Mouse (Mus musculus) kidney, adult 11 months (tissue): ENCODE data around the gene Gm45015.
"Not testable (repeated sequence)": the region's sequence is repeated elsewhere in the genome, so short reads cannot be mapped to it uniquely, and the experiment has no call there.

ENCODE experiments used
- DNase-seq: peaks from one replicate; pipeline ENCODE4 v3.0.0; 2022

Gm45015 gene

DNA sequence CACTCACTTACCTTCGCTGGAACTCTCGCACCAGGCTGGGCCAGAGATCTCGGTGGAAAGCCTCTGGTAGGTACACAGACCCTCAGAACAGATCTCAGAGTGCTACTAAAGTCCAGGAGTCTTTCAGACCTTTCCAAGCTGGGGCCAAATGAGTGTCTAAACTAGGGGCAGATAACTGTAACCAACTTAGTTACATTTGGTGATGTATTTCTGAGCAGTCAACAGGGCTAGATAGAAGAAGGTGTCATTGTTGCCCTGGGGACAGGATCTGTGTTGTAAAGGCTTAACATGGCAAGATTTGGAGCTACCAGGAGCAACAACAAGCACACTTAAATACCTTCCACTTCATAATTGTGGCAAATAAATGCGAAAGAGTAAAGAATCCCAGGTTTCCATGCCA is at the start of gene Gm45015:
Gene Gm45015, minus strand, starts transcription at position 101 of the 400 bp plus-strand sequence.
- no peak for DNase-seq

DNA sequence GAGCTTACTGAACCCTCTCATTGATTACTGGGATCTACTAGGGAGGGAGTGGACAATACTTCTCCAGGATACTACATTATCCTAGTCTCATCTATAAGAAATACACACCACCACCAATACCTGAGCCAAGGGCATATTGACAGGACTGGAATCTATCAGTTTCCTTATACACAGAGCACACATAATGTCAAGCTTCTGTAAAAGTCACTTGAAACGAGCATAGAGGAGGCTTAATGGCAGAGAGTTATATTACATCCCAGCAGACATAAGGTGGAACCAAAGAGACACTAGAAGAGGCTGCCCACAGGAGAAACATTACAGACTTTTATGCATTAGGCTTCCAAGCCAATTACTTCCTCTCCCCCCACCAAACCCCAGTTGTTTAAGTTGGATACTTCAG is 48.3 kb upstream of the Gm45015 start:
- no peak for DNase-seq

DNA sequence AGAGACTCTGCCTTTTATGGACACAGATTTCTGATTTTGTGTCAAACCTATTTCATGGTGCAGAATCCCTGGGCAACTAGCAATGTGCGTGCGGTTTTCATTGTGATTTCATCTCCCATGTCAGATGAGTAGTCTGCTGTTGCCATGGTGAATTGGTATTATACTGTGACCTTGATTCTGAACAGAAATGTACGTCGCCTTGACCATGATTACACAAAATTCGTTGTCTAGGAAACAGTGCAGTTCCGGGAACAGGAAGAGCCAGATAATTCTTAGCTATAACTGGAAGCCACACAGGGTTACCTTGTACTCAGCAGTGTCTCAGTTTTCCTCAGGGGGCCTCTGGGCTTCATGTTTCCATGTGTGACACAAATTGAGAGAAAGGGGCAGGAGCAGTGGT is 47.8 kb upstream of the Gm45015 start:
- no peak for DNase-seq

DNA sequence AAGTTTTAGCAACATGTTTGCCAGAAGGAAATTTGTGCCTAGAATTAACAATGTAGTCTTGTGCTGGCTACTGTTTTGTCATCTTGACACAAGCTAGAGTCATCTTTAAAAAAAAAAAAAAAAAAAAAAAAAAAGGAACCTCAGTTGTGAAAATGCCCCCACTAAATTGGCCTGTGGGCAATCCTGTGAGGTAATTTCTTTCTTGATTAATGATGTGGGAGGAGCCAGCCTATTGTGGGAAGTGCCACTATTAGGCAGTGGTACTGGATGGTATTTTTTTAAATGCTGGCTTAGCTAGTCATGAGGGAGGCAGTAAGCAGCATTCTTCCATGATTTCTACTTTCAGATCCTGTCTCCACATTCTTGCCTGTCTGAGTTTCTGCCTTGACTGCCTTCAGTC is 26.7 kb upstream of the Gm45015 start:
- no peak for DNase-seq

DNA sequence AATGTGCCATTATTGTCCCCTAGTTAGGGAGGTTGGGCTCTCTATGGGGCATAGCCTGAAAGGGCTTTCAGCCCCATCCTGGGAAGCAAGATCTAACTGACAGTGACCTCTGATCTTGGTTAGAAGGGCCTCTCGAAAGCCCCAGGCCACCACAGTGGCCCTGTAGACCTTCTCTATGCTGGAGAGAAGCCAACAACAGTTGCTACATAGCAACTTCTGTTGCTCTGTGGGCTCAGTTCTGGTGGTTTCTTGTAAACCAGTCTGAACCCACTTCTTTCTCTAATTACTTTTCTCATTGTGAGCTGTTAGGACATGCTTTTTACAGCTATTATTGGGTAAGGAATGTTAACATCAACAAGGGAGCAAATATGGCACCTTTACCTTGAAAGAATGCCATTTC is 20.1 kb upstream of the Gm45015 start:
- DNase-seq, result no peak

DNA sequence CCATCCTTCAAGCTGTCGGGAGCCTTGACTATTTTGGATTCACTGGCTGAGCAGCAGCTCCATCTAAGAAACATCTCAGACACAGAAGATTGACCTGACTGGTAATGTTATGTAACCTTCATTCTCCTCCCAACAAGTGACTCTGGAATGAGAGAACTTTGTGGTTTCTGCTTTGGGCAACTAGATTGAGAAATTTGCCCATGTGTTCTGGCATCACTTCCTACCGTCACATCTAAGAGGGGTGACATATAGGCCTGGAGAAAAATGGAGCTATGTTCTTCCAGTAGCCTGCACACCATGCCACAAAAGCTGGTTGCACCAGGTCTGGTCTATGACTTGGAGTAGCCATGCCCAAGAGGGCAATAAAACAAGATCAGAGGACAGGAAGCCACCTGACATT is 19.5 kb upstream of the Gm45015 start:
- no peak for DNase-seq

DNA sequence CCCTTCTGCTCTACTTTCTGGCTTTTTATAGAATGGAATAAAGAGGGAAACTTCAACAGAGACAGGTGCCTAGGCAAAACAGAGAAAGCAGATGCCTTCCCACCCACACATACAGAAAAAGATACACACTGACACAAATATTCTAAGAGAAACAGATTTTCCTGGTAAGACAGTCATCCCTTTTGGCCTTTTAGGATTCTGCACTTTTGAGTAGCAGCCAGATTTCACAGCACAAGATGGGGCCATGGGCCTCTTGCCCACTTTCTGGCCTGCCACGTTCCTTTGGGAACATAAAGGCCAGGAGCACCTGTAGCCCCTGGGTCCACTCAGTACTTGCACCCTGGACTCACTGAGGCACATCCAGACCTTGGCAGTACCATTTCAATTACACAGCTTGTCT is 7.7 kb upstream of the Gm45015 start:
- DNase-seq, result no peak

DNA sequence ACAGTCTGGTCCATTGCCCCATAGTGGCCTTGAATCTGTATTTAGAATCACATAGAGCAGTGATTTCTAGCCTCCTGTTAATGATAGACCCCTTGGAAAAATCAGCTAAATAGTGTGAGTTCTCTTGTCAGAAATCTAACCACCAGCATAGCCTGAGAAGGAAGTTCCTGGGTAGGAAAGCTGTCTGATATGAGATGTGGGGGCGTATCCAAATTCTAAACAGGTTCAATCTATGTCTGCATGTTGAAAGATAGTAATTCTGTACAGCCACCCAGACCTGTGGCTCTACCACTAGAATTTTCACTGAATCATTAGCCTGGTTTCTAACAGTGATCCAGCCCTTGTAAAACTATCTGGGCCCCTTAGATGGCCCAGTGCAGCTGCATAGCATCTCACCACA is 7.2 kb upstream of the Gm45015 start:
- no peak for DNase-seq

DNA sequence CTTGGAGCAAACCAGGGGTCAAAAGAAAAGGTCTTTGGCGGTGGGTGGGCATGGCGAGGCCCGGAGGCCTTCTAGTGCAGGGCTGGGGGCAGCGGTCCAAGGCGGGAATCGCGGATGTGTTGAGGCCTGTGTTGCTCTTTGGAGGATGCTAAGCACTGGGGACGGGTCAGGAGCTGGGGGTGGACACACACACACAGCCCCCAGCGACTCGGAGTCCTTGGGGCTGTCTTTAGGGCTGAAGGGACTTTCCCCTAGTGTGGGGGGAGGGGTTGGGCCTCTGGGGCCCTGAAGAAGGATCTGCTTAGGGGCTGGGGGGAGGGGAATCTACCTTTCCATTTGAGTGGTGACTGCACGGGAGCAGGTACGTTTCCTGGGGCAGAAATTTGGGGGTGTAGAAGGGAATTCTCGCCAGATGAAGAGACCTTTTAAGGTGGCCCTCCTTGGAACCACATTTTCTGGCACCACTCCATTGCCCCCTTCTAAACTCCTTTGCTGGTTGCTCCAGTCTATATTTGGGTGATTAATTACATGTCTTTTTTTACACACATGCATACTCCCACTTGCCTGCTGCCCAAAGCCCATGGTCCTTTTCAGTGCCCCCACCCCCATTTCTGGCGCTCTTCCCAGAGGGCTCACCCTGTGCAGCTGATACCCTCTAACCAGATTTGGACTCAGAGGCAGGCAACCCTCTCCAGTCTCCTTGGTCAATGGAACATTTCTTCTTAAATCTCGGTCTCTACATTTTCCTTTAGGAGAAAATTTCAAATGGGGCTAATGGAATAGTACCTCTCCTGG is 6.5 kb upstream of the Gm45015 start:
- no peak for DNase-seq

DNA sequence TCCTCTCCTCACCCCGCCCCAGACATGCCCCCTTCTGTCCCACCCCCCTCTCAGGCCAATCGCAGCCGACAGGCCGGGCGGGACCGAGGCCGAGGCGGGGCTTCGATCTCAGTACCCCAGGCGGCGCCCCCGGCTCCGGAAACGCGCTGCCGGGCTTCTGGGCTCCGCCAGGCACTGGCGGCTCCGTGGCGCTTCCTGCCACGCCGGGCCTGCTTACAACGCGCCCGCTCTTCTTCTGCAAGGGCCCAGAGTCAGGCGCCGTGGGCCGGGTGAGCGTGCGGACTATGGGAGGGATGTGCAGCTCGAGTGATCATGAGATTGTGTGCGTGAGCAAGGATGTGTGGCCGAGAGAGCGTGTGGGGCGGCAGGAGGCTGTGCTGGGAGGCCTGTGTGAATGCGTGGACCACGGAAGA is 5.8 kb upstream of the Gm45015 start, which contains the start of gene Zfp275:
Gene Zfp275, plus strand, starts transcription at position 139 of the 413 bp plus-strand sequence.
- peak; percentile 67 for DNase-seq

DNA sequence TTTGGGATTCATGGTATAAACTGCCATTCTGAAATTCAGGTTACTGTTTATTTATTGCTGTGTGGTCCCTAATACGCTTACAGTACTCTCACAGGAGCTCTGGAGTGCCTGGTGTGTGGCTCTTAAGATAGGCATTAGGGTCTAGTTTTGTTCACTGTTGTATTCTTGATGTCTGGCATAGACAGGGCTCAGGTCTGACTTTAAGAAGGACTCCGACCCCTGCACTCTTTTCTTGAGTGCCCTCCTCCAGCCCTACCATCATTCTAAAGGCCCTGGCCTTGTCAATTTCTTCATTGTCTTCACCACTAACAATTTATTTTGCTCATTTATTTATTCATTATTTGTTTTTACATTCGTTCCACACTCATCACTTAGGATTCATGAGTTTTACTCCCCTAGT is 5.4 kb upstream of the Gm45015 start:
- DNase-seq, result no peak

DNA sequence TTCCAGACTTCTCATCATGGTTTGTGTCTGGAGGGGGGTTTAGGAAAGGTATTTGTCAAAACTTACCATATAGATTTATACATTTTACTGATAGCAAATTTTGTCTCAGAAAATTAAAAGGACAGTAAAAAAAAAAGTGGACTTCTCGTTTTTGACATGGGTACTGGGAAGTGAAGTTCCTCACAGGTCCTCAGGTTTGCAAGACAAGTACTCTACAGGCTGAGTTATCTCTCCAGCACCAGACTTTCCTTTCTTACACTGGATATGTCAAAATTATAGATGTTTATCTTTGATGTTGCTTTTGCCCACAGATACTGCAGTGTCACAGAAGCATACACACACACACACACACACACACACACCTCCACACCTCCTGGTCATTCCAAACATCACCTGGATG is 4.8 kb upstream of the Gm45015 start:
- no peak for DNase-seq

DNA sequence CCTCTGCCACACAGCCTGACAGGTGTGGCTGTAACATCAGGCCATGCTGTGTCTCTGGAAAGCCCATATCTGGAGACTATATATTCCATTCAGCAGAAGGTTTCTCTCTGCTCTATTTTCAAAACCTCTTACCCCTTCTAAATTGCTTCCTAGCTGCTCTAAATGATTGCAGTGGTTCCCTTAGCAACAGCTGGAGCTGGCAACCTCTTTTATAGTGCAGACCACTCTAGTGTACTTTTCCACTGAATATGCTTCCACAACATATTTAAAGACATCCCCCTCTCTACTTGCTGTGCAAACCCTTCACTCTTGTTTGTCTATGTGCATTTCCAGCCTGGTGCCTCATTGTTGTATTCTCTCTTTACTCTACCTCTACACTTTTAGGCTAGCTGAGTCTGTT is 3.1 kb downstream of the Gm45015 start:
- DNase-seq, result no peak

DNA sequence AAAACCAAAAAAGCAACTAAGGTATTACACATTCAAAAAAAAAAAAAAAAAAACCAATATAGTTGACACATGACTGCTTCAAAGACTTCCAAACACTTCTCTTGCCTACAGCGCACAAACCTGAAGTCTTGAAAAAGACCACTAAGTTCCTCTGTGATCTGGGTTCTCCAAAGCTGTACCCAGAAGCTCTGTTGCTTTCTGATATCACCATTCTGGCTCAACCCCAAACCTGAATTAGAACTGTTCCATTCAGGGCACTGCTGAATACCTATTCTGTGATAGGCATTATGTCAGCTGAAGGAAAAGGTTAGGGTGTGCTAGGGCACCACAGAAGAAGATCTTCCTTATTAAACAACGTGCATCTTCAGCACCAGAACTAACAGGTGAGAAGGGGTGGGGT is 9.4 kb downstream of the Gm45015 start:
- no peak for DNase-seq

DNA sequence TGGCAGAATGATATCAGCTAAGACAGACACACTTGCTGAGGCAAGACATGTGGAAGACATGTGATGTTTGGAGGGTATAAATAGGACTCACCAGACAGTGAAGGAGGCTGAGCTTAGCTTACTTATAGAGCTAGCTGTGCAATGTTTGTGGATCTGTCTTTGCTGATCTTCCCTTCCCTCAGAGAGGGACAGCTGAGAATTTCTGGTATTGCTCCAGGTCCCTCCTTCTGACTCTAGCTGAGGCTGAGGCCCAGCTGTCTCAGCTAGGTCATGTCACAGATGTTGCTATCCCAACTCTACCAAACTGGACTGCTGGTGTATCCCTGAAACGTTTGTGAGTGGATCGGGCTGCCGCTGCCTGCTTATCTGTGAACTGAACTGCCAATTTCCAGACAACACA is 15.6 kb downstream of the Gm45015 start:
- DNase-seq, result no peak

DNA sequence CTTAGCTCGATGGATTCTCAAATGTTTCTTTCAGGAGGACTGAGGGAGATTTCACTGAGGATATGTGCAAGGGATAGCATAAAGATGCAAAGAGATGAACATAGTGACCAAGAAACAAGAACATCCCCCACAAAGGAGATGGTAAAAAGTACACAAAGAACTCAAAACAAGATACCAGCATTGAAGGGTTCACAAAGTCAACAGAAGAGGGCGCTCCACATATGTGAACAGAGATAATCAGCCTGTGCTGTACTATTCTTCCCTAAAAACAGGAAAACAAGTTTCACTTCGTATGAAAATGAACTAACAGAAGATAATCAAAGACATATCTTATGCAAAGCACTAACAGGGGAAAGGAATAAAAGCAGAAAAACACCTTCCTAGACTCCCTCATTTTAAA is 24.1 kb downstream of the Gm45015 start:
- DNase-seq, result no peak

DNA sequence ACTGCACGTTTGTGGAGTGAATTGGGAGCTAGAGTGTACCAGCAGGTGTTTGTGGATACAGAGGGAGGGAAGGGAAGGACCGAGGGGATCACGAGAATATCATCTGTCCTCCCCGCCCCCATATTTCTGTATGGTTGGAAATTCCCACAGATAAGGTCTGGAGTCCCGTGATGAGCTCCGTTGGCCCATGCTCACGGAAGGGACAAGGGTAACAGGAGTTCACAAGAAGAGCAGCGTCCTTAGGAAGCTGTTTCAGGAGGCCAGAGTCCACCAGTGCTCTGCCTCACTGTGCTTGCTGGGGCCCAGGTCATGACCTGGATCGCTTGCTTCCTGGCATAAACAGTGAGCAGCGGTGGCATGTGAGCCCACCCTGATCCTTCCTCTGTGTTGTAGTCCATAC is 40.9 kb downstream of the Gm45015 start:
- peak; percentile 61 for DNase-seq

DNA sequence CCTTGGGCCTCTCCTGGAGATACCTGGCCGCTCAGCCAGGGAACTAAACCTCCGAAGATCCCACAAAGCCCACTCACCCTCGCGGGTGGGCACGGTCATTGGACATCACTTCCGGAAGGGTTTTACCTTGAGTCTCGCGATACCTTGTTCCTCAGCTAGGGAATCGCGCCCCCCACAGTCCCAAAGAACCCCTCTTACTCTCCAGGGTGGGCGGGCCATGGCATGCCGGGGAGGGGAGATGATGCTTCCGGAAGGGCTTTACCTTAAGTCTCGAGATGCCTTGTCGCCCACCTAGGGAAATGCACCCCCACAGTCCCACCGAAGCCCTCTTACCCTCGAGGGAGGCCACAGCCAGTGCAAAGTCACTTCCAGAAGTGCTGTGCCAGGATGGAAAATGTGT is 43.8 kb downstream of the Gm45015 start, which contains the start of the genes Xlr5a and Xlr5c:
Gene Xlr5a, minus strand, starts transcription at position 101 of the 400 bp plus-strand sequence.
Gene Xlr5c, minus strand, starts transcription at position 101 of the 400 bp plus-strand sequence.
- DNase-seq, result not testable (repeated sequence)
